Mouse (Mus musculus) common myeloid progenitor, adult 5-6 weeks (primary cell): ENCODE results near the gene Col9a3. TPM values are rescaled to one million over a fixed set of nuclear protein-coding genes. Genes with fewer than 3 reads are reported as not detected.

Experiments
- ATAC-seq: replicated peaks from 2 replicates; pipeline ENCODE4 v1.8.0; 2016; ENCODE audit warnings: low read depth, mild to moderate bottlenecking, moderate TSS enrichment, inconsistent platforms; ENCODE audit not compliant: poor library complexity, severe bottlenecking
- total RNA-seq: library from RNA; stranded (forward); fragments of 200-1000, 187-1606 nt; gene quantifications from 2 replicates; pipeline ENCODE4 v1.2.3, GENCODE M21; 2017

Col9a3 gene
- total RNA-seq: not detected in 2 replicates

GRCm38 (mm10) chr2:180597490-180597889 lies at the start of gene Col9a3:
Gene Col9a3 (plus strand): TSS chr2:180597790.
- ATAC-seq: no peak

DNA sequence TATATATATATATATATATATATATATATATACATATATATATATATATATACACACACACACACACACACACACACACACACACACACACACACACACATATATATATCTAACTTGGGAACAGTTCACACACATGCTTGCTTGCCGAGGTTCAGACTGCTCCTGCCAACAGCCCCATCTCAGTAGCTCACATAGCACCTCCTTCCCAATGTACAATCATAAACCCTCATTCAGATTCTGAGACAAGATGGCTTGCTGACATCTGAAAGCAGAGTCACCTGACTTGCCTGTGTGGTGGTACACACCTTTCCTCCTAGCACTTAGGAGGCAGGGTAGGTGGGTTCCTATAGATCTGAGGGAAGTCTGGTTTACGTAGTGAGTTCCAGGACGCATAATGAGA lies 45.2 kb upstream of the Col9a3 start:
- no peak for ATAC-seq

GRCm38 (mm10) chr2:180555219-180555618 lies 42.4 kb upstream of the Col9a3 start:
- no peak for ATAC-seq

DNA sequence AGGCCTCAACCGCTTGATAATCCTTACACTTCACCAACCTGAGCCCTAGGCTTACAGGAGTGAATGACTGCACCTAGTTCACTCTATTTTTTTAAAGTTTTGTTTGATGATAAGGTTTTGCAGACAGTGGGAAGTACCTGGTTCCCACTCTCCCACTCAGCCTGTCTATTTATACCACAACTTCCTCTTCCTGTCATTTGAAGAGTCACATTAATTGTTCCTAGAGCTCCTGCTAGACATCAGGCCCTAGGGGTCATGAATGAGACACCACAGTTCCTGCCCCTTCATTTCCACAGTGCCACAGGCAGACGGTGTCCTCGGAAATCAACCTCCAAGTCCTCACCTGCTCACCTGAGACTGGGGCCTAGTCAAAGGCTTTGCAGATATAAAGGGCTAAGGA lies 41.1 kb upstream of the Col9a3 start:
- ATAC-seq: peak; percentile 87

DNA sequence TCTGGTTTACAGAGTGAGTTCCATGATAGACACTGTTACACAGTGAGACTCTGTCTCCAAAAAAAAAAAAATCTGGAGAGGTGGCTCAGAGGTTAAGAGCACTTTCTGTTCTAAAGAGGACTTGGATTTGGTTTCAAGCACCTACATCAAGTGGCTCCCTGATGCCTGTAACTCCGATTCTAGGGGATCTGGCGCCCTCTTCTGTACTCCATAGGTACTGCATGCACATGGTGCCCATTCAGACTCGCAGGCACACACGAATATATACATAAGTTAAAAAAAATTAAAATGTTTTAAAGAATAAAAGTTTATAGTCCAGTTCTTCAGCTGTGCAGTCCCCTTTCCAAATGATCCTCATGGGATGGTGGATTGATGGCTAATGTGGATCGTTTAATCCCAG lies 37.3 kb upstream of the Col9a3 start:
- no peak for ATAC-seq

DNA sequence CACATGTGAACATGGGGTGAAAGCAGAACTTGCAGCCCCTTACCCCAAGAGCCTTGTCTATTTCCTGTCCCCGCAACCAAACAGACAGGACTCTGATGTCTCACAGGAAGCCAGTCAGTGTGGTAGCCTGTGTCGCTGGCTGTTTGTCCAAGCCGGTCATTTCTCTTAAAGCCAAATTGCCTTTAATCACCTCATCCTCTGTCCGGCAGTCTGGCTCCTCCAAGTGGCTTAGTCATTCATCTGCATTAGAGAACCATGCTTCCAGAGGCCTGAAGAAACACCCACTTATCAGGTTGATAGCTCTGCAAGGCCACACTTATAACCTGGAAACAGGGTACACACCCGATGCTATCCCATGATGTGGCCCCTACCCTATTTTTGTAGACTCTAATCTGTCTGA lies 35.4 kb upstream of the Col9a3 start:
- ATAC-seq: no peak

DNA sequence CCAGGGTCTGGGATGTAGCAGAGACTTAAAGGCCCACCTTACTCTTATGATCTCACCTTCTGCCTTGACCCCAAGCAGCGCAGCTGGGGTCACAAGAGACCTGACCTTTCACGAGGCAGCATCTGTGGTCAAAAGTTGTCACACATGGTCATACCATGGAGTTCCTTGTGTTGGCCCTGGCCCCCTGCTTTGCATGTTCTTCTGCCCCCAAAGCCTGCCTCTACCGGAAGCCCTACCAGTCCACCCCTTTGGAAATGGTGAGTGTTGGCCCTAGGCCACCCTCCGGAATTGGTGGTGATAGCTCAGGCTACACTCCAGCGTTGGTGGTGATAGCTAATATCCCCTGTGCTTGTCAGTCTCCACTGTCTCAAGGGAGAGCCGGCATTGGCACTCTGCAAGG lies 34.3 kb upstream of the Col9a3 start:
- no peak for ATAC-seq

DNA sequence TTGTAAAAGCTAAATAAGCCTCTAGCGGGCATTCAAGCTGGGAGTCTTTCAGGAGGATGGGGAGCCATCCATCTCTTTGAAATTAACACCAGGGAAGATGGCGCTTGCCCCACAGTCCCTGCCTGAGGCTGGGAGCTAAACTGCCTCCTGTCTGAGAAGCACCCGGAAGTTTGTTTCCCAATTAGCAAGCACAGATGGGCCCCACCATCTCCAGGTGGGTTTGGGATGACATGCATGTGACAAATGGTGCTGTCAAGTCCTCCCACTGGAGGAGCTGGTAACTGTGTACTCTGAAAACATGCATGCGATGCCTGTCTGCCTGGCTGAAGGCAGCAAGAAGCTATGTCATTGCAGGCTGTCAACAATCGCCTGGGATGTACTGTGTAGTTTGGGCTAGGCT lies 33.7 kb upstream of the Col9a3 start:
- ATAC-seq: no peak

- peak; percentile 85 for ATAC-seq
Measured at GRCm38 (mm10) chr2:180566240-180566913, 31.2 kb upstream of the Col9a3 start.

DNA sequence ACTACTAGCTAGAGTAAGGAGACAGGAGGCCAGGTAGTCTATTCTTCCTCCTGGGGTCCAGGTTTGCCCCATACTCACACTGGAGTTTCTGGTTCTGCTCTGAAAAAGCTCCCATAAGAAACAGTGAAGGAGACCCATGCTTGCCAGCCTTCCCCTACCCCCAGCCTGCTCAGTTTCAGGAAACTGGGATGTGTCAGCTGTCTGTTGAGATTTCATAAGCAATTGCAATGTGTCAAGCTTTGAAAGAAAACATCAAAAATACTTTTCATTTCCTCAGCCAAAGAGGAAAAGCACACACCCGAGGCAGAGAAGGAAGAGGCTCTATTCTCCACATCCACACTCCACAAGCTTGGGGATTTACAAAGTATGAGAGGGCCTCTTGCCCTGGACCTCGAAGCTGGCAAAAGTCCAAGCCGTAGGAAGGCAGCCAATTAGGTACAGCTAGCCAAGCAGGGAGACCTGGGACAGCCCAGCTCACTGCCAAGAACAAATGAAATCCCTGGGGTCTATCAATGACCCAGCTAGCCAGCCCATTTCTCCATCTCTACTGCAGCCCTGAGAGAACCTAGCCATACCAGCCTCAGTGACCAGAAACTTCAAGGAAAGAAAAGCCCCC lies 28.5 kb upstream of the Col9a3 start:
- no peak for ATAC-seq

DNA sequence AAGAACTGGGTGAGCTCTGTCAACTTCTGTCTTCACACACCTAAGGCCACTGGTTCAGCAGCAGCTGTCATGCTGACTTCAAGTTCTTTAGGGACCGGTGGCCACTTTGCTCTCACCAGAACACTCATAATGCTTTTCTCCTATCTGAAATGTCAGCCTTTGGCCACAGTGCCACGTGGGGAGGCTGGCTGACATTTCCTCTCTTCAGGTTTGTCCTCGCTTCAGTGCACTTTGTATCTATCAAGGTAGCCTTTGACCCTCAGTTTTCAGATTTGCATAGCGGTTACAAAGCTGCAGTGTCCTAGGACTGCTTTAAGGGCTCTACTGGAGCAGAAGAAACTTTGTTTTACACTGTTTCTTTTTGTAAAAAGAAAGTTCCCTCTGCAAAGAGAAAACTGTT lies 21.1 kb upstream of the Col9a3 start:
- ATAC-seq: no peak

DNA sequence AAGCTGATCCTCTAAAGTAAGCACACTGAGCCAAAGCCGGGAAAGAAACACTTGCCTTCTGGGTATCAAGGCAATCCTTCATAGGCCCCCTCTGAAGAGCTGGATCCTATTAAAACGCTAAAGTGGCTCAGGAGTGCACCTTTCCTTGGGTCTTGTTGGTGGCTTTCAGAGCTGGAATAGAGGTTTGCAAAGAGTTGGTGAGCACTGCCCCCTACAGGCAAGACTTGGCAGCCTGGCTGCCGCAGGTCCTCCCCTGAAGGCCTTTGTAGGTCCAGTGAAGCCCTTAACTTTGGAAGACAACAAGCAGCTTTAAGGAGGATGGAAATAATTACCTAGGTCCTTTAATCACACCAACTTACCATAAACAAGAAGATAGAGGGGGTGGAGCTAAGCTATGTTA lies 18.9 kb upstream of the Col9a3 start:
- peak; percentile 62 for ATAC-seq

DNA sequence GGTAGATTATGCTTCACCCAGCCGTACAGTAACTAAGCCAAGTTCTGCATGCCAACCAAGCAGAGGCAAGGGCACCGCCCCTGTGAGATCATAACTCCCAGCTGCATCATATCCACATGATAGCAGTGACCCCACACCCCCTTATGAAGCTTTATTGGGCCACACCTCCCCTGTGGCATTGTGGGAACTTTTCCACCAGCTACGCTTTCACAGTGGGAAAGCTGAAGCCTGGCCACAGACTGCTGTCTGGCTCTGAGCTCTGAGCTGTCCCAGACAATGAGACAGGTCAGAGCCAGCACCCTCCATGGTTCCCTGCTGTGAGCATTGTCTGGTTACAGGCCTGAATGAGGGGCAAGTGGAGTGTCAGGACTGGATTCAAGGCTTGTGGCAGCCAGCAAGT lies 16.6 kb upstream of the Col9a3 start, which contains the start of gene Mrgbp:
TSS of gene Mrgbp (plus strand) at position 303 of the 400 bp plus-strand sequence.
- ATAC-seq: no peak

DNA sequence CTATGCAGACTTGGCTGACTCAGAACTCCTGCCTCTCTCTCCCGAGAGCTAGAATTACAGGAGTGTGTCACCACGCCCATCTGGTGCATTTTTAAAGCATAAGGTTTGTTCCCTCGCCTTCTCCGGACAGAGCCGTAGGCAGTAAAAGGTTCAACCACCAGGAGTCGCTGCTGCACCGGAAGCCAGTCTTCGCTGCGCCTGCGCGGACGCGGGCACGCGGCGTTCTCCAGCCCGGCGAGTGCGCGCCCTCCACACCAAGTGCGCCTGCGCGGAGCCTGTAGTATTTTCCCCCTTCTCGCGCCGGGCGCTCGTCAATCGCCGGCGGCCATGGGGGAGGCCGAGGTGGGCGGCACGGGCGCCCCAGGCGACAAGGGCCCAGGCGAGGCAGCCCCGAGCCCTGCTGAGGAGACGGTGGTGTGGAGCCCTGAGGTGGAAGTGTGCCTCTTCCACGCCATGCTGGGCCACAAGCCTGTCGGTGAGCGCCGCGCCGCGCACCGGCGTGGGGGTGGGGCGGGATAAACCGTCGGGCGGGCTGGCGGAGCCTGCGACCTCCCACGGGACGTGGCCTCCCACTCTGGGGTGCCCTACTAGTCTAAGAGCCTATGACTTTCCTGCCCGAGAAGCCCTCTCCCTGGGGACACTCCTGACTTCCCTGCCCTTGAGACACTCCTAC lies 15.0 kb upstream of the Col9a3 start:
- peak; percentile 87 for ATAC-seq

DNA sequence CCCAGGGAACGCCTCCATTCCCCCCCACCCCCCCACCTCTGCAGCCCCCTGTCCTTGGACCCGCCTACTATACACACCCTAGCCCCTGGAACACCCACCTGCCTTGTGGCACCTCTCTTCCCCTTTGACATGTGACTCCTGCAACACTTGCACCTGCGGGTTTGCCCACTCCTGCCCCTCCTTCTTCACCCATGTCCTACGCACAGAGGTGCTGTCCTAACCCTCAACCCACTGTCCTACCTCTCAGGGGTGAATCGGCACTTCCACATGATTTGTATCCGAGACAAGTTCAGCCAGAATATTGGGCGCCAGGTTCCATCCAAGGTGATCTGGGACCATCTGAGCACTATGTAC lies 14.5 kb upstream of the Col9a3 start:
- ATAC-seq: no peak

DNA sequence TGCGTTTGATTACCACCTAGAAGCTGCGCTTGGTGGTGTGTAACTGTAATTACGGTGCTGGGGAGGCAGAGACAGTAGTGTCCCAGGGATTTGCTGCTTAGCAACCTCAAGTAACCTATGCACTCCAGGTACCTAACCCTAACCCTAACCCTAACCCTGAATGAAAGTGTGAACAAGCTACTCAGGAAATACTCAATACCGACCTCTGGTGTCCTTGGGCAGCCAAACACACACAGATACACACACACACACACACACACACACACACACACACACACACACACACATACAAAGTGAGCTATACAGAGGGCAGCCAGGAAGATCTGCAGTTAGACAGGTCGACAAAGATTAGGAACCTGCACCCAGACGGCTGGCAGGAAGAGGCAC lies 8.9 kb upstream of the Col9a3 start:
- ATAC-seq: peak; percentile 14

DNA sequence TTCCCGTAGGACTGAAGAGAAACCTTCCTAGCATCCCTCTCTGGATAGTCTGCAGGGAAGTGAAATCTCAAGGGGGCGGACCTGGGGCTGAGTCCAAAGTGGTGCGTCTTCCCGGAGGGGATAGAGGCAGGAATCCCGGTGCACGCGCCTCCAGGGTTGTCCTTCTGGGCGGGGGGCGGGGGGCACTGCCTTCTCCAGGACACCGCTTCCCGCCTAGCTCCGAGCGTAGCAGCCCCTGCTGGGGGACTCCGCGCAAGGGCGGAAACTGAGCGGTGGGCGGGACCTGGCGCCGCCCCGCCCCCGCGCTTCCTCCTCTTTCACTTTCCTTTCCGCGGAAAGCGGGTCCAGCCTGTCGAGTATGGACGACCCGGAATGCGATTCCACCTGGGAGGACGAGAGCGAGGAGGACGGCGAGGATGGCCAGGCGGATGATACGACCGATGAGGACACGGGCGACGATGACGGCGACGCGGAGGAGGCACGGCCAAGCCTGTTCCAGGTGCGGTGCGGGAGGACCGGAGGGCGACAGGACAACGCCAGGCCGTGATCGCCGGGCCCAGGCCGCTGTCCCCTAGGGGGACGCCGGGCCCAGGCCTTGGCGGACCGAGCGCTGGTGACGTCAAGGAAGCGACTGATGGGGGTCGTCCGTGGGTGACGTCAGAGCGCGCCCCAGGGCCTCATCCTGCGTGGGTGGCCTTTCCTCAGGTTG lies 8.3 kb upstream of the Col9a3 start, which contains the start of gene Ogfr:
TSS of gene Ogfr (plus strand) at position 123 of the 709 bp plus-strand sequence.
- ATAC-seq: peak; percentile 85

DNA sequence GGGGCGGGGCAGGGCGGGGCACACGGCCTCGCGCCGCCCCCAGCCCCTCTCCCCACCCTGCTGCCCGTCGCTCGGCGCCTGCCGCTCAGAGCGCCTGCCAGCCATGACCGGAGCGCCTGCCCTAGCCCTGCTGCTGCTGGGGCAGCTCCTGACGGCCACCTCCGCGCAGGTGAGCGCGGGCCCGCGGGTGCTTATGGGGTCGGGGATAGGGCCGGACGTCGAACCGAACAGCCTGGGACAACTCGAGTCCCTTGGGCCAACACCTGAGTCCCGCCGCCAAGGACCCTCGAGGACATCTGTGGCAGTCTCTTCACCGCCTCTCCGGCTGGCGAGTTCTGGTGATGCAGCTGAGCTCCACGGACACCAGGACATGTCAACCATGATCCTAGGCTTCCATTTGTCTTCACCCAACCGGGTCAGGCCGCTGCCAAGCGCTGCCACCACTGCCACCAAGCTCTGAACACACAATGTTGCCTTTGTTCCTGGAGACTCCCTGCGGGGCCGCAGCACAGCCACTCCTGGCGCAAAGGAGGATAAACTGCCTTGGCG lies 641 bp downstream of the Col9a3 start:
- no peak for ATAC-seq

DNA sequence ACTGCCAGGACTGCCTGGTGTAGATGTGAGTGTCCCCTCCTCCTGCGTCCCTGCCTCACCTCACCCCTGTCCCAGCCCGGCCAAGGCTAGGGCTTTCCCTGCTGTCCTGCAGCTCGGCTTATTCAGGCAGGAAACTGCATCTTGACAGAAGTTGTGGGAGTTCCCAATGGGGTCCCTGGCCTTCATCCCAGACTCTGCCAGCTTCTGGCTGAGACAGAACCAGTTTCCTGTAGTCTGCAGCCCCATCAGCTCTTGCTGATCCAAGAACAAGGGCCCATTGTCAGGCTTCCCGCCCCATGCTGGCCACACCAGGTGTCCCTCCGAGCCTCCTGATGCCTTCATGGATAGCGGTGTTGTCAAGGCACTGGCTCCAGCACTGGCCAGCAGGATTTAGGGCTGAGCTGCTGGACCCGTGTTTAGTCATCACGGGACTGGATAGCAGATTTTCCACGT lies 3.0 kb downstream of the Col9a3 start:
- ATAC-seq: no peak

- ATAC-seq: peak; percentile 19; the same call in 1 of the 2 replicates
Measured at GRCm38 (mm10) chr2:180604781-180605180, 7.2 kb downstream of the Col9a3 start.
